Mouse (Mus musculus): ENCODE results near the gene Cplx2. TPM values are rescaled to one million over a fixed set of nuclear protein-coding genes. Genes with fewer than 3 reads are reported as not detected.

Cplx2 gene
- polyA plus RNA-seq (2016; fragmentation: Nextera tagmentation; extraction: Ambion mirVana) = 2.5 and 3.0 TPM in 2 replicates

DNA sequence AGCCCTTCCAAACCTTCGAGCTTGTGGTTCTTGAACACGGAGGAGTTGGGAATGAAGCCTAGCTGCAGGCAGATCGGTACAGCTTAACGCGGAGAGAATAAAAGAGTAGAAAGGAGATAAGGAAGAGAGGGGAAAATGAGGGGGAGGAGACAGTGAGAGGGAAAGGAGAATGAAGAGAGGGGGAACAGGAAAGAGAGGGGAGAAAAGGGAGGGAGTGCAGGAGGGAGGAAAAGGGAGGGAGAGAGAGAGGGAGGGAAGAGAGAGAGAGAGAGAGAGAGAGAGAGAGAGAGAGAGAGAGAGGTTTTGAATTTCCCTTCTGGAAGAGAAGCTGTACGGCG, at the start of gene Cplx2:
Gene Cplx2 (plus strand): TSS at position 301 of the 338 bp plus-strand sequence.
- H3K9me3 ChIP-seq = no peaks in the 10 kb centered on the region
- peaks cover 72% of the 10 kb centered on the region for H3K27me3 ChIP-seq (ENCODE audit: insufficient read depth, poor library complexity, severe bottlenecking)
- H3K4me1 ChIP-seq = peaks cover 23% of the 10 kb centered on the region
- peak within 1 kb of the TSS; percentile 51 for H3K4me3 ChIP-seq
- H3K27ac ChIP-seq = no peak within 1 kb of the TSS
- H3K36me3 ChIP-seq = no peaks in the 10 kb centered on the region
- 2% methylated on average over 7 of the region's 7 CpGs for WGBS
- DNase-seq (ENCODE audit: low spot score) = no peak

DNA sequence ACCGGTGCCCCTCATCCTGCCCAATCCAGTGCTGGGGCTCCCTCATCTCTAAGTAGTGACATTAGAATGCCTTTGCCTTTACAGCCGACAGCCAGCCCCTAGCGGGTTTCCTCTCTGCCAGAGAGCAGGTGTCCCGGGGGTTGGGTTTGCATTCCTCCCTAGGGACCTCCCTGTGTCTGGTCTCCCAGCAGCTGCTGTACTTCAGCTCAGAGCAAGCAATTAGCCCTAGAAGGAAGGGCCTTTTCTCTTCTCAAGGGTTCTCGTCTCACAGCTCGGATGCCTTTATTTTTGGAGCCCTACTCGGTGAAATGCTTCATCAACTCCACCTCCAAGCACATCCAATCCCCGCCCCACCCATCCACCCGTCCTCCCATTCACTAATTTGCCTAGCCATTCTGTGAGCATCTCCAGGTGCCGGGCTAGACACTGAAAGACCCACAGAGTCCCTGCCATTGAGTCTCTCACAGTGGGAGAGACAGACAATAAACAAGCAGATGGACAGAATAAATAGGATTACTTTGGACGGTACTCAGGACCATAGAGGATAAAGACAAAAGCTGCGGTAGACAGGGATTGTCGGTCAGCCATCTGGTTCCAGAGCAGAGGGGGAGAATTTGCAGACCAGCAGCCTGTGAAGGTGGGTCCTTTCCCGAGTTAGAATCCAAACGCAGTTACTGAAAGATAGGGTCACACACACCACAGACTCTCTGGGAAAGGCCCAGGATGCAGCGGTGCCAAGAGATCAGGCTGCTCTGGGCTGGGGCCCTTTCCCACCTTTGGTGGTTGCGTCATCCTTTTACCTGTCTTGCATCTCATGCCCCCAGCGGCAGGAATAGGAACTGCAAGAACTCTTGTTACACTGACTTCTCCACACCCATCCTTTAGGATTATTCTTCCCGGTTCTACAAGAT, 48.5 kb upstream of the Cplx2 start:
- H3K9me3 ChIP-seq = no peaks in the 10 kb centered on the region
- peaks cover 24% of the 10 kb centered on the region for H3K4me1 ChIP-seq
- DNase-seq (ENCODE audit: low spot score) = no peak
- no peak overlapping the region for H3K4me3 ChIP-seq
- no peaks in the 10 kb centered on the region for H3K36me3 ChIP-seq
- WGBS = 36% methylated on average over 19 of the region's 19 CpGs
- H3K27ac ChIP-seq = no peak overlapping the region
- H3K27me3 ChIP-seq (ENCODE audit: insufficient read depth, poor library complexity, severe bottlenecking) = peaks cover 21% of the 10 kb centered on the region; the same call in 1 of the 2 replicates

DNA sequence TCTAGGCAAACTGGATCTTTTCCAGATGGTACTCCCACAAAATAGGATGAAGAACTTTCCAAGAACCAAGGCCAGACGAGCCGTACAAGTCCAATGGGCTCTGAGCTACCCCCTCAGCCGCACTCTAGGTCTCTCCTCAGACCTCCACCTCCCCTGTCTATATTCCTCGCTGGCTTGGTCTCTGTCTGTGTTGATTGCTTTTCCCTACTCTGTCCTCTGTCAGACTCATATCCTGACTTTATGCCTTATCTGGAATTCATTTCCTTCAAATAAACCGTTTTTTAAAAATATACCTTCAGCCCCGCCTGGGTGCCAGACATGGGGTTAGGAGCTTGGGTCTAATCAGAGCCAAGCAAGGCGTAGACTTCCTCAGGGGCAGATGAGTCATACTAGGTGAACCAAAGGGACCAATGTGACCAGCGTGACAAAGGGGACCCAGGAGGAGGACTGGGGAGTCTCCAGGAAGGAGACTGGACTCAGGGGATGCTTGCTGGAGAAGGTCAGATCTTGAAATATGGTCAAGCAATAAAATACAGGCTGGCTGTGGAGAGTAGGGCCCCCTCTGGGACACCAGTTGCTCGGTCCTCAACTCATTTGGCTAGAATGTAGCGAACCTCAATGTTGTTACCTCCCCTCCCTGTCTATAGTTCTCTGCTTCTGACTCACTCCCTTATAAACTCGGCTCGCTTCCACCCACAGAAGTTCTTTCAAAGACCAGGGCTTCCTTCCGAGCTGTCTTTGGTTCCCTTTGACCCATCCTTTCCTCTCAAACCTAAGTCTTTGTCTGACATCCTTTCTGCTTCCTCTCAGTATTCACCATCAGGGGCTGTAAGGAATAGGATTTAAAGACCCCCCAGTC, 47.6 kb upstream of the Cplx2 start:
- no peak for DNase-seq (ENCODE audit: low spot score)
- WGBS = 59% methylated on average over 13 of the region's 13 CpGs
- H3K9me3 ChIP-seq = no peaks in the 10 kb centered on the region
- no peak overlapping the region for H3K27ac ChIP-seq
- peaks cover 21% of the 10 kb centered on the region; the same call in 1 of the 2 replicates for H3K27me3 ChIP-seq (ENCODE audit: insufficient read depth, poor library complexity, severe bottlenecking)
- H3K36me3 ChIP-seq = no peaks in the 10 kb centered on the region
- peaks cover 18% of the 10 kb centered on the region for H3K4me1 ChIP-seq
- no peak overlapping the region for H3K4me3 ChIP-seq

DNA sequence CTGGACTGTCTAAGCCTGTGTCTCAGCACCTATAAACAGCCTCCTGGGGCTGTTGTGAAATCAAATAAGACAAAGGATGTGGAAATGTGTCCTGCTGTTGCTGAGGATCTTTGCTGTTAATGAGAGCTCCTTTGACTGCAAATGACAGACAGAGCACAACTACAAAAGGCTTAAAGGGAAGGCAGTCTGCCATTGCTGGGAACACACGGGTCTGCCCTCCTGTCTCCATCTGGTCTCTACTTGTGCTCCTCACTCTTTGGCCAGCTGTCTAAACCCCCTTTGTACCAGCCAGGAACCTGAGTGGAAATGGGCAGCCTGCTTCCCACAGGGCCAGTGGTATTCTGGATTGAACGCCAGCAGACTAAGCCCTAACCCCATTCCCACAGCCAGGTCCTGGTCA, 47.0 kb upstream of the Cplx2 start:
- H3K27ac ChIP-seq = no peak overlapping the region
- no peak for DNase-seq (ENCODE audit: low spot score)
- peaks cover 21% of the 10 kb centered on the region; the same call in 1 of the 2 replicates for H3K27me3 ChIP-seq (ENCODE audit: insufficient read depth, poor library complexity, severe bottlenecking)
- H3K9me3 ChIP-seq = no peaks in the 10 kb centered on the region
- no peak overlapping the region for H3K4me3 ChIP-seq
- WGBS = 59% methylated on average over 2 of the region's 2 CpGs
- peaks cover 18% of the 10 kb centered on the region for H3K4me1 ChIP-seq
- no peaks in the 10 kb centered on the region for H3K36me3 ChIP-seq

DNA sequence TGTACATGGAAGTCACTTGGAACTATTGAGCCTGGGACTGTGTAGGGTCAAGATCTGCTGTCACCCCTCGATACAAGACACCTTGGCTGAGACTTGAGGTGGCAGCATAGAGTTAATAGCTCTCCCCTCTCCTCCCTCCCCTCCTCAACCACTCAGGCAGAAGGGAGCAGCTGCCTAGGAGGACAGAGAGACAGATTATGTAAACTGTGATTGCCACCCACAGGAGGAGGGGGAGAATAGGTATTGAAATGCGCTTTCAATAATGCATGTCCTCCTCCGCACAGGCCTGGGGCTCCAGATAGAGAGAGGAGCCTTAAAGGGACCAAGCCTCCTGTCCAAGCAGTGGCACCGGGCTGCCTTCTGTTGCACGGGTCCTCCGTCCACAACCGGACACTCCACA, 45.3 kb upstream of the Cplx2 start:
- 51% methylated on average over 7 of the region's 7 CpGs for WGBS

DNA sequence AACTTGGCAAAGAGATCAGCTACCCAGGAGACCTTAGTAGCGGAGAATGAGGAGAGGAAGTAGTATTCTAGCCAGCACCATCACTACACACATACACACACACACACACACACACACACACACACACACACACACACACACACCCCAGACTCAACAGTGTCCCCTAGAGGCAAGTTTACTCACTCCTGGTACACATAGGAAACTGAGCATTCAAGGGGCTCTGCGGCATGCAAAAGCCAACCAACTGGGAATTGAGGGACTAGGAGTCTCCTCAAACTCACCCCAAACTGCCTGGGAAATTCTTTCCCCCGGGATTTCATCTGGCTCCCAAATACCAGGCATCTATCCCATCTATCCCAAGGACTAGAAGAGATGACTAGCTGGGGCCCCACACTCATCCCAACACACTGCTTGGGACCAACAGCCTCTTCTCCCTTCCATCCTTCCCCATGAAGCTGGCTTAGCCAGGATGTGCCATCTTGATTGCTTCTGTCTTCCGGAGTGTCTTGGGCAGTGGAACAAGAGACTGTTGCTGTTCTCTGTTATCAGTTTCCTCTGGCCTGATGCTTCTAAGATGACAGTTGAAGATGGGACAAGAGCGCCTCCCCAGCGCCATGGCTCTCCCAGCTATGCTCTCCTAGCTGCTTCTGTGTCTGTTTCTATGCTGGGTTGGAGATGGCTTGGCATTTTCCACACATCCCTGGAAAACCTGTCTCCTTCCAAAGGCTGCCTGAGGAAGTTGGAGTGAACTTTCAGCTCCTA, 44.3 kb upstream of the Cplx2 start:
- no peak for DNase-seq (ENCODE audit: low spot score)
- Histone ChIP-seq H3K4me3 (no peak overlapping the region), H3K9me3 (no peaks in the 10 kb centered on the region), H3K4me1 (peaks cover 33% of the 10 kb centered on the region), H3K27me3 (ENCODE audit: insufficient read depth, poor library complexity, severe bottlenecking) (peaks cover 16% of the 10 kb centered on the region; the same call in 1 of the 2 replicates), H3K36me3 (no peaks in the 10 kb centered on the region), H3K27ac (no peak overlapping the region)
- 78% methylated on average over 6 of the region's 6 CpGs for WGBS

More for the DNA sequence above, 45.3 kb upstream of the Cplx2 start:
- peaks cover 21% of the 10 kb centered on the region; the same call in 1 of the 2 replicates for H3K27me3 ChIP-seq (ENCODE audit: insufficient read depth, poor library complexity, severe bottlenecking)
- DNase-seq (ENCODE audit: low spot score) = no peak
- no peak overlapping the region for H3K4me3 ChIP-seq
- H3K36me3 ChIP-seq = no peaks in the 10 kb centered on the region
- no peaks in the 10 kb centered on the region for H3K9me3 ChIP-seq
- H3K4me1 ChIP-seq = peaks cover 22% of the 10 kb centered on the region
- no peak overlapping the region for H3K27ac ChIP-seq

DNA sequence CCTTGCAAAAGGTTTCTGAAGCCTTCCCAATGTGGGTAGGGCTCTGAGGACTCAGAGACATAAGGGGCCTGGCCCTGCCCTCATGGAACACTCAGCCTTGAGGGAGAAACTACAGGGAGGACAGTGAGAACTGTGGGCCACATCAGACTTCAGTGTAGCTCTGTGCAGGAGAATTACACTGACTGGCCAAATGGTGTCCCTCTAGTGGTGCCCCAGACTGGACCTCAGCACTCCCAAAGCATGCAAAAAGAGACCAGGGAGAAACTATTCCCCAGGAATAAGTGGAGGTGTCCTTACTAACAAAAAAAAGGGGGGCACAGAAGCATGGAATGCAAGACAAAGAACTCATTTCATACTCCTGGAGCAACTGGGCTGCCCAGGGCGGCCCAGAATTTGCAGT, 43.1 kb upstream of the Cplx2 start:
- Histone ChIP-seq H3K4me3 (no peak overlapping the region), H3K9me3 (no peaks in the 10 kb centered on the region), H3K36me3 (no peaks in the 10 kb centered on the region), H3K4me1 (peaks cover 37% of the 10 kb centered on the region), H3K27me3 (ENCODE audit: insufficient read depth, poor library complexity, severe bottlenecking) (peaks cover 16% of the 10 kb centered on the region; the same call in 1 of the 2 replicates), H3K27ac (no peak overlapping the region)
- DNase-seq (ENCODE audit: low spot score) = no peak
- WGBS = 78% methylated on average over 1 of the region's 1 CpGs

DNA sequence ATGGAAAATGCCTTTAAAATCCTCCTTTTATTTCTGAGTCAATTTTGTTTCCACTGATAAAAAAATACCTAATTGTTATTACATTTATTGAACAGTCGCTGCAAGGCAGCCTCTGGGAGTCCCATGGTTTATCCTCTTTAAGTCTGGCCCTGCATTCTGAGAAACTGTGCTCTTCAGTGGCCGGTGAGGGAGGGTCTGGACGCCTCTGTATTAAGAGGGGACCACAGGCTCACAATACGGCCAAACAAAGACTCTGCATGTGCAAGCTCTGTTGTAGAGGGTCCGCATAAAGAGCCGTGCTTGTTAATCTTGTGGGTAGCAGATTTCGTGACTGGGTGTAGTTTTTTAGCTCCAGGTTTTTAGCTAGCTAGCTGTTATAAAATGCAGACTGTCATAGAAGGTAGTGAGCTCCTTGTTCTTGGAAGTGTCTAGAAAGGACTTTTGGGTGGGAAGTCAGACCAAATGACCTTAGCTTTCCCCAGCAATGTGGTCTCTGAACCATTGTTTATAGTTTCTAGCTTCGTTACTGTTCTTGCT, 42.1 kb upstream of the Cplx2 start:
- 54% methylated on average over 8 of the region's 8 CpGs for WGBS
- peaks cover 39% of the 10 kb centered on the region for H3K4me1 ChIP-seq
- no peak for DNase-seq (ENCODE audit: low spot score)

DNA sequence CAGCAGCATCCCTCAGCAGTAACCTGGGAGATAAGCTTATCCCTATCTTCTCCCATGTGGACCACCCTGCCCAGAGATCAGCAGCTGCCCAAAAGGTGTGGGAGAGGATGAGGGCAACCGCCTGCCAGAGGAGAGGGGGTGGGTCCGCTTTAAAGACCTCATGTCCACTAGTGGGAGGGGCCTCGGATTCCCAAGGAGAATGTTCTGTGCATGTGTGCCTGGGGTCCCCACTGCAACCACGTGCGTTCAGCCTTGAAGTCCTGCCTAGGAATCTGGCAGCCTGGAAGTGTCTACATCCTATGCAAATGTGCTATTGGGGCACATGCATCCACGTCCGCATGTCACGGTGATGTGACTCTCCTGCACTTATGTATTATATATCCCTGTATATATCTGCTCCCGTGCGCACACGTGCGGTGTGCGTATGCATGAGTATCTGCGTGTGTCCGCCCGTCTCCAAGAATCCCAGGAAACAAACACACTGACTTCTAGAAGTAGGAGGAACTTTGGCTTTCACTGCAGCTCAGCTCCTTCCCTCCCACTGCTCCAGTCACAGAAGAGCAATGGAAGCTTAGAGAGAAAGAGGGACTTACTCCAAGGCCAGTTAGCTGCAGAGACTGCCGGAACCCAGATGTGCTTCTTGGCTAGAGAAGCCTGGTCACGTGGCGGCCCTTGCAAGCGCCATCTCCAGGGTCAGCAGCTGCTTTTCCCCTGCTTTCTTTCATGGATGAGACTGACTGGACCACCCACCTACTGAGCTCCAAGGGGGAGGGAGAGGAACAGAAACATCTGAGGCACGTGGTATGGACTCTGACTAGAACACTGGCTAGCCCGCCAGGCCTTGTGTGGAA, 39.1 kb upstream of the Cplx2 start:
- Histone ChIP-seq H3K36me3 (no peaks in the 10 kb centered on the region), H3K9me3 (no peaks in the 10 kb centered on the region), H3K27me3 (ENCODE audit: insufficient read depth, poor library complexity, severe bottlenecking) (no peaks in the 10 kb centered on the region; the same call in 1 of the 2 replicates), H3K4me3 (no peak overlapping the region), H3K4me1 (peaks cover 35% of the 10 kb centered on the region), H3K27ac (peak overlapping the region; percentile 31; the same call in 1 of the 2 replicates)
- DNase-seq (ENCODE audit: low spot score) = no peak
- WGBS = 61% methylated on average over 22 of the region's 22 CpGs

More for the DNA sequence above, 42.1 kb upstream of the Cplx2 start:
- no peak overlapping the region for H3K4me3 ChIP-seq
- peaks cover 10% of the 10 kb centered on the region for H3K27me3 ChIP-seq (ENCODE audit: insufficient read depth, poor library complexity, severe bottlenecking)
- H3K36me3 ChIP-seq = no peaks in the 10 kb centered on the region
- H3K9me3 ChIP-seq = no peaks in the 10 kb centered on the region
- H3K27ac ChIP-seq = no peak overlapping the region; the same call in 1 of the 2 replicates

DNA sequence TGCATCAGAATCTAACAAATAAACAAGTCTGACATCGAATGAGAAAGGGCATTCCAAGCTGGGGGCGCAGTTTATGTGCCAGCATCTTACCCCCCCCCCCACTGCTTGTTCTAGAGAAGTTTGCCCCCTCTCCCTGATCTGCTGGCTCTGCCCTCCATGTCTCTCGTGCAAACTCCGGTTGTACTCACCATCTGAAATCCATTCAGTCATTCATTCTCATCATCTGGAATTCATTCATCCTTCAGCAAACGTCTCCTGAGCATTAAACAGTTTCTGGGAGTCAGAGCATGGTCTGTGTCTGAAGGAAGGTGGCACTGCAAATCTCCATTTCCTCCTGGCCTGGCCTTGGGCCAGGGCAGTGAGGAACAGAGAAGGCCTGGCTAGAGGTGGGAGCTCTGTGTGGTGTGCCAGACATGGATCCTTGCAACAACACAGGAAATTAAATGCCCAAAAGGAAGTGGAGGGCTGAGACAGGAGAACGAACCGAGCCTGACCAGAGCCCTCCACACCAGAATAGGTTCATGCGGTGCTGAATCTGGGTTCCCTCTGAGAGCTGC, 38.1 kb upstream of the Cplx2 start:
- no peak for DNase-seq (ENCODE audit: low spot score)
- WGBS = 63% methylated on average over 8 of the region's 8 CpGs
- Histone ChIP-seq H3K27ac (peak overlapping the region; percentile 31; the same call in 1 of the 2 replicates), H3K36me3 (no peaks in the 10 kb centered on the region), H3K27me3 (ENCODE audit: insufficient read depth, poor library complexity, severe bottlenecking) (no peaks in the 10 kb centered on the region; the same call in 1 of the 2 replicates), H3K4me3 (no peak overlapping the region), H3K9me3 (no peaks in the 10 kb centered on the region), H3K4me1 (peaks cover 35% of the 10 kb centered on the region)

DNA sequence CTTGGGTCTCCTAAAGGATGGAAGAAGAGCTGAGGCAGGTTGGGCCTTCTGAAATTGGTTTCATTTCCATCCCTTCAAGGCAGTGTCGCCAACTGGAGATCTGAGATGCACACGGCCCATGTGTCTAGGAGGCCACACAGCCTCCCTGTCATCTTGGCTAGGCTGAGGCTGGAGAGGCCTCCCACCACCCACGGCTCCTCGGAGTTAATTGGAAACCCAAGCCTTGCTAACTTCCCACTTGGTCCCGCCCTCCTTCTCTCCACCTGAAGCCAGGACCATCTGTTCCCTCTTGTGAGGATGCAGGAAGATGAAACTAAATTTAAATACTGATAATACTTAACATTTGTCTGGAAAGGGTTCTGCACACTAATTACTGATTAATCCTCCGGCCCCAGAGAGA, 34.1 kb upstream of the Cplx2 start:
- Histone ChIP-seq H3K9me3 (no peaks in the 10 kb centered on the region), H3K4me1 (peaks cover 12% of the 10 kb centered on the region), H3K27ac (no peak overlapping the region), H3K27me3 (ENCODE audit: insufficient read depth, poor library complexity, severe bottlenecking) (no peaks in the 10 kb centered on the region; the same call in none of the 2 replicates), H3K36me3 (no peaks in the 10 kb centered on the region), H3K4me3 (no peak overlapping the region)
- no peak for DNase-seq (ENCODE audit: low spot score)
- WGBS = 67% methylated on average over 6 of the region's 6 CpGs

Data from heart, embryonic 10.5 days (tissue).